Mouse (Mus musculus): ENCODE measurements around the gene Ctrb1.

DNA sequence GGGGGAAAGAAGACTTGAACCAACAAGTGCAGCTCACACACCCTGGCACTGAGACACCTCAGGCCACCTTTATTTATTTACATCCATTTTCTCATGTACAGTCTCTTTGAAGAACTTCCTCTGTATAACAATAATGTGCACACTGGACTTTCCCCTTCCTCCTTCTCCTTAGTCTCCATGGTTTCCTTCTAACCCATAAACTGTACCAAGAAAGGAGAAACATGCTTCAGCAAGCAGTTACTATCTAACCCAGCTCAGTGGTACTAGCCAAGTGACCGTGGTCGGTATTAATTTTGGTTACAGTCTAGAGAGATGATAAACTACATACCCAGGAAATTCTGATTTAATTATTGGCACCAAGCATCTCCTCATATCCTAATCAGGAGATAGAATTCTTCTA is 37.3 kb downstream of the Ctrb1 start:
- TF ChIP-seq CTCF (IDR thresholded peaks at IDR 0.05; ENCODE audit: borderline replicate concordance, control insufficient read depth, extremely low read depth, insufficient read depth, low read length, poor library complexity) (no peak), POLR2A (IDR thresholded peaks at IDR 0.05; ENCODE audit: control insufficient read depth, extremely low read depth, insufficient read depth, low read length, poor library complexity) (no peak)
